Mouse (Mus musculus) layer of hippocampus, postnatal 14 days (tissue): Measurements from ENCODE around the gene Cldn16. TPM values are rescaled to one million over a fixed set of nuclear protein-coding genes. Genes with fewer than 3 reads are reported as not detected.
A peak's percentile ranks its signal among the peaks of the same experiment; 100 is the strongest.
"Not testable (repeated sequence)": the region's sequence is repeated elsewhere in the genome, so short reads cannot be mapped to it uniquely, and the experiment has no call there.

ENCODE experiments used
- DNase-seq, 2 experiments: peaks; one replicate each; pipeline ENCODE4 v3.0.0; 2021 to 2022; ENCODE audit warnings: low spot score in 2 of 2, mixed read lengths in 1 of 2
- long read RNA-seq, 2 experiments: library from polyadenylated mRNA; stranded (forward); transcript quantifications; one replicate each; pipeline ENCODE4 v2.0.0; 2021
- total RNA-seq, 2 experiments: library from RNA; stranded (reverse); gene quantifications; 2 replicates each; pipeline ENCODE4 v1.2.3; 2021

The Cldn16 gene
- not detected for total RNA-seq
- long read RNA-seq, experiment 1: 0 reads
- long read RNA-seq, experiment 2: 0 reads

DNA sequence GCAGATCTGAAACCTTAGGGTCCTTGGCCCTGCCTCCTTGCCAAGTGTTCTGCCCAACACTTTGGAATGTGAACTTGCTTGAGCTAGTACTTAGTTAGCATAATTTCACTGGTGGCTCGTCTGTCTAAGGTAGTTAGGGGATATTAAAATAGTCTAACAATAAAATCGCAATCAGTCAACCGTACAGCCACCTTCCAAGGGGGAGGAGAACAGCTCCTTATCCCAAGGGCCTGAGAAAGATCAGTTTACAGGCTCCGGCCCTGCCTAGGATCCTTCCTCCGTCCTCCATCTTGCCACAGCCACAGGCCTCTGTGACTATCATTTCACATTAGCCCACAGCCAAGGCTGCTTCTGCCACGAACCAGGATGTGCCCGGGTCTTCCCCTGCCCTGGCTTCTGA lies at the start of gene Cldn16:
Gene Cldn16, plus strand, starts transcription at position 301 of the 400 bp plus-strand sequence.
- DNase-seq: no peak

DNA sequence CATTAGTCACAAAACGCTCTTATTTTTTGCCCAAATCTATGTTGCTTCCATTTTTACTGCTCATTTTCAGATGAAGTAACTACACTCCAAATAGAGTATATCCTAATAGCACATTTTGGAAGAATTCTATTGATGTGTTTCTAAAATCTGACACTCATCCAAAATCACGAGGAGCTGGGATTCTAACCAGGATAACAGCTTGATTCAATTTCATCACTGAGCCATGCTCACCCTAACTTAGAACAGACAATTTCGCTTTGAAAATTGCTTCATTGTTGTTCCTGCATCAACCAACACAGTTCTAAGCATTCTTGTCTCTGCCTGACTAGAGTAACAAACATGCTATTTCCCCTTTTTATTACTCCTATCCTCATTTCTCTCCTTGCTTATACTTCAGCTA lies 44.3 kb upstream of the Cldn16 start:
- DNase-seq: peak in 1 of 2 experiments; percentile 75

GRCm38 (mm10) chr16:26422078-26422477 lies 40.9 kb upstream of the Cldn16 start:
- DNase-seq: no peak

GRCm38 (mm10) chr16:26430246-26430645 lies 32.7 kb upstream of the Cldn16 start:
- no peak for DNase-seq

DNA sequence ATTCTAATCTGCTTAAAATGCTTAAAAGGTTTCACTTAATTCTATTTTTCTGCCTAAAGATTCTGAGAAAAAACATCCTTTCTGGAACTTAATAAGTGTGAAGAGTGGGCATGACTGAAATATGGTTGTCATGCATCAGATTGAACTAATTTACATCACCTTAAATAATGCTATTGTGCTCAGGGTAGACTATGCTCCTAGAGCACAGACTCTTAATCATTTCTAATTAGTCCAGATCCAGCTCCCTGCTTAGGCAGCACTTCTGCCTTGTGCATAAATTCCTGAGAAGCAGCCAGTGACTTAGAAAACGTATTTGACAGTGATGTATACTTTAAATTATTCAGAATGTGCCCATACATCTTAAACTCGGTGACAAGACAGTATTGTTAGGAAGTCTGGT lies 29.4 kb upstream of the Cldn16 start:
- DNase-seq: no peak

DNA sequence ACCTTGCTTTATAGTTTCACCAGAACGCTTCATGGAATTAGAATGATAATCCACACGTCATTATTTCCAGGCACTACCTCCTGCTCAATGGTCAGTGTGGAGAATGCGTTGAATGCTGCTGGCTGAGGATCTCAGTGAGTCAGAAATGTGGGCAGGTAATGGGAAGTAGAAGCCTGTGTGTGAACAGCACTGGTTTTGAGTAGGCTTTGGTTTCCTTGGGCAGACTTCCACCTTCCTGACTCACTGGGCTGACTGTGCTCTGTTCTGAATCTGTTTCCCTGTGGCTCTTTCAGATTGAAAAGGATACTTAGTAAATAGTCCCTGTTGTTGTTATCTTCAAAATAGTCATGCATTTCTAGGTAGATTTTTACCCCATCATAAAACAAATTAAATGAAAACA lies 22.9 kb upstream of the Cldn16 start:
- no peak for DNase-seq

- no peak for DNase-seq
These were observed 21.8 kb upstream of the Cldn16 start for GRCm38 (mm10) chr16:26441156-26441555.

DNA sequence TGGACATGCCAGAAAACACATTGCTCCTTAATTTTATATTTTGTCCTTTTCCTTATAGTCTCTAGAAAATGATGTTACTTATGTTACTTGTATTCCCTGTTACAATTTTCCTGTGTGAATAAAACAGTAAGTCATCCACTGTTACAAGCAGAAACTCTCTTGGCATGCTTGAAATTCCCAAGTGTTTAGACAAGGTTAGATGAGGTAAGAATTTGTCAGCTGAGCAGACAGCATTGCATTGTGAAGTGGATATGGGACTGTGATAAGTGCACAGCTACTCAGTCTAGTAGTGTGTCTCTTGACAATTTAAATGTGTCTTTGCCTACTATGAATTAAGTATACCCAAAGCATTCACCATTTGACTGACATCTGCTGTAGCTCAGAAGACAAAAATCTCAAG lies 18.1 kb upstream of the Cldn16 start:
- no peak for DNase-seq

GRCm38 (mm10) chr16:26447594-26447993 lies 15.3 kb upstream of the Cldn16 start:
- peak; percentile 14 to 30 for DNase-seq

GRCm38 (mm10) chr16:26454163-26454562 lies 8.8 kb upstream of the Cldn16 start:
- DNase-seq: no peak

DNA sequence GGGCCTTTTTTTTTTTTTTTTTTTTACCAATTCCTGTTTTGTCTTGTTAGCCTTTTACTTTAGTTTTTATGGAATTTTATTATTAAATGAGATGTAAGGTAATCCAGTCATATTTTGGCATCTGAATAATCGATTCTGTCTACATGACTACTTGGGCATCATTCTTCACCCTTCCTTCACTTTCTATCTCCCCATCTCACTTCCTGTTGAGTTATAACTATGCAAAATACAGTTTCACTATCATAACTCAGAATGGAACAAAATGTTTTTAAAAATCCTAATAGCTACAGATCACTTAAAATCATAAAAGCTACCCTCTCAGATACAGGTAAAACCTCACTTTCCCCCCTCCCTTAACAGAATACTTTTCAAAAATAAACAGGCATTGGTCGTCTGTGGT lies 6.8 kb upstream of the Cldn16 start:
- no peak for DNase-seq

- DNase-seq: no peak
These were observed 3.6 kb downstream of the Cldn16 start for GRCm38 (mm10) chr16:26466535-26466934.

GRCm38 (mm10) chr16:26471254-26471653 lies 8.3 kb downstream of the Cldn16 start:
- DNase-seq: no peak

DNA sequence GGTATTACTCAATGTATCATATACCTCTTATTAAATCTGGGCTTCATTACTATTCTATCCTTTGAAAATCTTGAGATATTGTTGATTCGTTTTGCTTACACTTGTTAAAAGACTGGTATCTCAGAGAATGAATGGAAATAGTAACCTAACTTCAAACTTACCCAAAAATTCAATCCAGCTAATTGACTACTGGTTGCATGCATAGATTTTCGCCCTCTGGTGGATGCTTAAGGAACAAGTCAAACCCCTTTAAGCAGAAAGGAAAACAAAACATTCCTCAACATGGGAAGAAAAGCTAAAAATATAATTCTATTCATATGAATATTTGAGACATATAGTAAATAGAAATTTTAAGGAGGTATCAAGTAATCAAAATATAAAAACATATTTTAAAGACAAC lies 32.8 kb downstream of the Cldn16 start:
- DNase-seq: peak in 1 of 2 experiments; percentile 20

DNA sequence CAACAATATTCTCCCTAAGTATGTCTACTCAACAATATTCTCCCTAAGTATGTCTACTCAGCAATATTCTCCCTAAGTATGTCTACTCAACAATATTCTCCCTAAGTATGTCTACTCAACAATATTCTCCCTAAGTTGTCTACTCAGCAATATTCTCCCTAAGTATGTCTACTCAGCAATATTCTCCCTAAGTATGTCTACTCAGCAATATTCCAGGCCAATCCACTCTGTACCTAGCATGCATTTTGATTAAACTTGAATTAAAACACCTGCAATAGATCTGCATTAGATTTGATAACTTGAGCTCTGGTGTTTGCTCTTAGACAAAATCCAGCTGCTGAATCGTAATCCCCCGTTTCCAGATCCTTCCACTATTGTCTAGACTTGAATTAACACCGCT lies 36.8 kb downstream of the Cldn16 start:
- not testable (repeated sequence) for DNase-seq

- no peak for DNase-seq
These were observed 37.8 kb downstream of the Cldn16 start for GRCm38 (mm10) chr16:26500738-26501137.

GRCm38 (mm10) chr16:26504961-26505360 lies 42.0 kb downstream of the Cldn16 start:
- DNase-seq: no peak

DNA sequence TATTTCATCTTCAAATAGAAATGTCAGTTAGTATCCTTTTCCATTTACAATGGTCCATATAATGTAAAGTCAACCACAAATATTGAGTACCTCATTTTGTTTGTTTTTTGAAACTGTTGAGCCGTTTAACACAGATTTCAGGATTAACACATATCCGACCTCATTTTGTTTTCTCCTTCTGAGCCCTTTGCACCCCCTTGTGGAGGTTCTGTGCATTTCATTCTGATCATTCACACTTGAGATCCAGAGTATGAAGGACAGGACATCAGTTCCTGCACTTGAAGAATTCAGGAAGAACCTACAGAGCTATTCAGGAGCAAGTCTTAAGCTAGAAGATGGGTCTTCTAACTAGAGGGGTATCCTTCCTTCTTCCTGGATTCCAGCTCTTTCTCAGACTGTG lies 56.7 kb downstream of the Cldn16 start:
- peak in 1 of 2 experiments; percentile 54 for DNase-seq

GRCm38 (mm10) chr16:26525832-26526231 lies 62.9 kb downstream of the Cldn16 start:
- DNase-seq: no peak

GRCm38 (mm10) chr16:26526669-26527068 lies 63.7 kb downstream of the Cldn16 start, which contains the start of gene Tmem207:
Gene Tmem207, minus strand, starts transcription at chr16:26526769.
- DNase-seq: no peak

- DNase-seq: peak in 1 of 2 experiments; percentile 55
These were observed 65.2 kb downstream of the Cldn16 start for GRCm38 (mm10) chr16:26527931-26528666.

DNA sequence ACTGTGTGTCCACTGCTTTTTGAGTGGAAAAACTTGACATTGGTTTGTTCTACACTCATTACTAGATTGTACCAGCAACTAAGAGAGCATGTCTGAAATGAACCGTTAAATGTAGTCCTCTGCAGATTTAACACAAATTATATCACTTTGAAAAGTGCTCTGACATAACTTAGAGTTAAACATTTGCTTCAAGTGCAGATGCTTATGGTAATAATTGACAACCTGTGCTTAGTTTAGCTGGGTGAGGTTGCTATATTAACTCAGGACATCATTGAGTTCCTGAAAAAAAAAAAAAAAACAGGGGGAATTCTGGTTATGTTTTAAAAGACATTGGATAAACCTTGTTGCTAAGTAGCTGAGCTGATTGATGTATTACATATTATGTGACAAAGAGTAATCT lies 67.5 kb downstream of the Cldn16 start:
- DNase-seq: no peak

DNA sequence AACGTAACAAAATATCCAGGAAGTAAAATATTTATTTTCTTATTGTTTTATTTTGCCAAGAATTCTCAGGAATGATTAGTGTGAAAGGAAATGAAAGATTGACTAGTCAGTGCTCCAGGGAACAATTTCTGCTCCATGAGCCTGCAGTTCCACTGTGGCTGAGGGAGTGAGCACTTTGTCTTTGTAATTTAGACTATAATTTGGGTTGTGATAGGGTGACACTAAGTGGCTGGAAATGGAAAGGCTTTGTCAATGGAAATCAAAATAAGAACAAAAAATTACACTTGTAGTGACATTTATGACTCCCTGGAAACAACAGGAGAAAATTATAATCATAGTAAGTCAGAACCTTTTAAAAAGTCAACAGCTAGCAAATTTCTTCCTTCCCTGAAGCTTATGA lies 69.4 kb downstream of the Cldn16 start:
- DNase-seq: no peak
